Mouse (Mus musculus) embryonic facial prominence, embryonic 13.5 days (tissue): ENCODE measurements around the gene Creb5. TPM values are rescaled to one million over a fixed set of nuclear protein-coding genes. Genes with fewer than 3 reads are reported as not detected.

Experiments used
- polyA plus RNA-seq: library from polyadenylated mRNA; unstranded; fragments of >200 nt; fragmentation: Nextera tagmentation; extraction: Ambion mirVana; gene quantifications from 2 replicates; pipeline ENCODE4 v1.2.1, GENCODE M21; 2015

Creb5 gene
- polyA plus RNA-seq, 1 experiment from 2014 or later, result 21.8 TPM

Other genes with a start within 250 kb of the Creb5 start
- gene Jazf1, start 218.6 kb upstream of the Creb5 start, polyA plus RNA-seq, result 11.3 and 12.4 TPM in 2 replicates